Mouse (Mus musculus): Measurements from ENCODE around the gene Rnf216. TPM values are rescaled to one million over a fixed set of nuclear protein-coding genes. Genes with fewer than 3 reads are reported as not detected.
A peak's percentile ranks its signal among the peaks of the same experiment; 100 is the strongest.

The Rnf216 gene
- polyA plus RNA-seq, 1 experiment from 2014 or later: 37.6 TPM

DNA sequence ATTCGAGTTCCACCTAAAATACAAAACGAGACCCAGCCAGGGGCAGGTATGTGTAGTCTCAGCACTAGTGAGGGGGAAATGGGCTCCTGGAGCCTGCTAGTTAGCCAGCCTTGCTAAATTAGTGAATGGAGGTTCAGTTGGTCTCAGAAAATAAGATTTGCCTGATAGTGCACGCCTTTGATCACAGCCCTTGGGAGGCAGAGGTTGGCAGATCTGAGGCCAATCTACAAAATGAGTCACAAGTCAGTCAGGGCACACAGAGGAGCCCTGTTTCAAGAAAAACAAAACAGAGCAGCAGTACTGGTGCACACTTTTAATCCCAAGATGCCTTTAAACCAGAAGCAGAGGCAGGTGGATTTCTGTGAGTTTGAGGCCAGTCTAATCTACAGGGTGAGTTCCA lies 123.6 kb downstream of the Rnf216 start:
- no peak overlapping the region for H3K4me3 ChIP-seq
- no peaks in the 10 kb centered on the region for H3K27me3 ChIP-seq
- no peak for ATAC-seq (ENCODE audit: borderline replicate concordance, extremely low read depth, low FRiP score, low TSS enrichment)
- WGBS: 83% methylated on average over 3 of the region's 3 CpGs
- no peaks in the 10 kb centered on the region for H3K4me1 ChIP-seq
- no peak overlapping the region for H3K4me2 ChIP-seq
- peaks cover 29% of the 10 kb centered on the region for H3K36me3 ChIP-seq
- no peaks in the 10 kb centered on the region for H3K9me3 ChIP-seq
- no peak overlapping the region for H3K9ac ChIP-seq
- no peak overlapping the region for H3K27ac ChIP-seq

DNA sequence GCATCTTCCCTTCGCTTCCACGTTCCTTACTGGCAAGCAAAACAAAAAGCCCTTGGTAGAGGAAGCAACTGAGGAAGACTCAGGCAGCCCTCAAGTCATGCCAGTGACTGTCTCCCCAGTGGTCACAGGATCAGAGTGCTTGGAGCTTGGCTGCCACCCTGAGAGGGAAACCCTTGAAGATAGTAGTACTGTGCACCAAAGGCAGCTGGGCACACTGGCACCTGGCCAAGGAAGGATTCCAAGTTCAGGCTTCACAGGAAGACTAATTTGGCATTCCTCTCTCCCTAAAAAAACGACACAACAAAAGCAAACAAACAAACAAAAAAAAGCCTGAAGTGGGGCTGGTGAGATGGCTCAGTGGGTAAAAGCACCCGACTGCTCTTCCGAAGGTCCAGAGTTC lies 124.3 kb downstream of the Rnf216 start:
- H3K36me3 ChIP-seq: peaks cover 24% of the 10 kb centered on the region
- H3K9me3 ChIP-seq: no peaks in the 10 kb centered on the region
- no peak for ATAC-seq (ENCODE audit: borderline replicate concordance, extremely low read depth, low FRiP score, low TSS enrichment)
- H3K4me3 ChIP-seq: no peak overlapping the region
- H3K4me1 ChIP-seq: no peaks in the 10 kb centered on the region
- H3K4me2 ChIP-seq: no peak overlapping the region
- 78% methylated on average over 5 of the region's 5 CpGs for WGBS
- H3K27ac ChIP-seq: no peak overlapping the region
- H3K9ac ChIP-seq: no peak overlapping the region
- H3K27me3 ChIP-seq: no peaks in the 10 kb centered on the region

DNA sequence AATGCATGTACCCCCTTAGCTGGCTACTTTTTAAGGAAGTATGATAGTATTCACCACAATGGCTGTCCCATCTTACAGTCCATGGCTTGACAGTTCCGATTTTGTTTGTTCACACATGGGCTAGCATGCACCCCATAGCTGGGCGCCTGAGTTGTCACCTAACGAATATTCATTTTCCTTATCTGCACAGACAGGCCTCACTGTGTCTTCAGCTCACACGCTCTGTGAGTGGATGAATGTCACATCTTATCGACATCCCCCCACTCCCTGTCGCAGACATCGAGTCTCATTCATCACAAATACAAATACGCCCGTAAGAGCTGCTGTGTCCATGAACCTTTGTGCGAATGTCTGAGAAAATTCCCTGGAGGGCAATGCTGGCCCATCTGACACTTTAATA lies 128.5 kb downstream of the Rnf216 start:
- Histone ChIP-seq H3K9ac (no peak overlapping the region), H3K27ac (no peak overlapping the region), H3K9me3 (no peaks in the 10 kb centered on the region), H3K27me3 (no peaks in the 10 kb centered on the region), H3K4me1 (no peaks in the 10 kb centered on the region), H3K36me3 (no peaks in the 10 kb centered on the region), H3K4me2 (no peak overlapping the region), H3K4me3 (no peak overlapping the region)
- ATAC-seq (ENCODE audit: borderline replicate concordance, extremely low read depth, low FRiP score, low TSS enrichment): no peak
- WGBS: 77% methylated on average over 10 of the region's 10 CpGs

DNA sequence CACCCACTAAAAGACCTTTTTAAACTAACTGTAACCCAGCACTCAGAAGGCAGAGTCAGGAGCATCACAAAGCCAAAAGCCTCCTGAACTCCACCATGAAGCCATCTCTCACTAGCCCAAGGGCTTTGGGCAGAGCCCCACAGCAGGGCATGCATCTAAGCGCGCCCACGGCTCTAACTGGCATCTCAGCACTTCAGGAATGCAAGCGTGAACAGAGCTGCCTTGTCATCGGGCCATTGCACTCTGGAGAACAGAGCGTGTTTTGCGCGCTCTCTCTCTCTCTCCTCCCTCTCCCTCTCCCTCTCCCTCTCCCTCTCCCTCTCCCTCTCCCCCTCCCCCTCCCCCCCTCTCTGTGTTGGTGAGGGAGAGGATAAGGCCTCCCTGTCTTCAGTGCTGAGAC lies 129.6 kb downstream of the Rnf216 start:
- Histone ChIP-seq H3K9ac (no peak overlapping the region), H3K4me1 (no peaks in the 10 kb centered on the region), H3K27ac (no peak overlapping the region), H3K4me3 (no peak overlapping the region), H3K27me3 (no peaks in the 10 kb centered on the region), H3K9me3 (no peaks in the 10 kb centered on the region), H3K4me2 (no peak overlapping the region), H3K36me3 (no peaks in the 10 kb centered on the region)
- no peak for ATAC-seq (ENCODE audit: borderline replicate concordance, extremely low read depth, low FRiP score, low TSS enrichment)
- WGBS: 60% methylated on average over 8 of the region's 8 CpGs

- WGBS: 59% methylated on average over 16 of the region's 16 CpGs
- 0 out of 2 replicates have a peak, but pooled peaks cover 5% of the 10 kb centered on the region for H3K4me1 ChIP-seq
- H3K27ac ChIP-seq: peak overlapping the region; percentile 14; the same call in 1 of the 2 replicates
- no peak overlapping the region for H3K9ac ChIP-seq
- H3K9me3 ChIP-seq: no peaks in the 10 kb centered on the region
- no peak for ATAC-seq (ENCODE audit: borderline replicate concordance, extremely low read depth, low FRiP score, low TSS enrichment)
- no peaks in the 10 kb centered on the region for H3K36me3 ChIP-seq
- H3K4me2 ChIP-seq: no peak overlapping the region
- no peaks in the 10 kb centered on the region for H3K27me3 ChIP-seq
- no peak overlapping the region for H3K4me3 ChIP-seq
These were observed 130.6 kb downstream of the Rnf216 start for GRCm38 (mm10) chr5:142982046-142982801.

GRCm38 (mm10) chr5:142976516-142976915 lies 136.3 kb downstream of the Rnf216 start:
- Histone ChIP-seq H3K9me3 (no peaks in the 10 kb centered on the region), H3K9ac (no peak overlapping the region), H3K27me3 (no peaks in the 10 kb centered on the region), H3K4me3 (no peak overlapping the region), H3K4me1 (peaks cover 26% of the 10 kb centered on the region), H3K4me2 (no peak overlapping the region), H3K36me3 (peaks cover 24% of the 10 kb centered on the region), H3K27ac (peak overlapping the region; percentile 78)
- WGBS: 15% methylated on average over 5 of the region's 5 CpGs
- peak; percentile 75 for ATAC-seq (ENCODE audit: borderline replicate concordance, extremely low read depth, low FRiP score, low TSS enrichment)

DNA sequence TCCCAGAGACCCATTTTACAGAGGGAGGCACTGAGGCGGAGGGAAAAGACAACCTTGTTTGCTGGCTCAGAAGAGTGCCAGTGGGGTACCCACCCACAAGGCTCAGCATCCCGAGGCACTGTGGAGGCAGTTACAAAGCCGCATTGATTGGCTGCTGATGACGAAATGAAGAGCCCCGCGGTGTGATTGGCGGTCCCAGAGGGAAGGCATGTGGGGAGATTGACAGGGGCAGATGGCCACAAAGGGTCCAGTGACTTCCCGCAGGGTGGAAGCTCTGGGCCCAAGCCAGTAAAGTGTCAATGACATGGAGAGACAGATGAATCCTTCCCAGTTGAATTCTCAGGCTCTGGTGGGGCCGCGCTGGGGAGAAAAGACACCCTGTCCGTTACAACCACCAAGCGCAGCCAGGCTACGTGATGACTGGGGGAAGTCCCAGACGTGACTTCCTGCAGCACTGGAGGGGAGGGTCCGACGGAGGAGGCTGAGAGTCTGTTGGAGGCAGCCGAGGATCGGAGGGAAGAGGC lies 138.1 kb downstream of the Rnf216 start:
- no peak overlapping the region for H3K4me3 ChIP-seq
- 16% methylated on average over 18 of the region's 18 CpGs for WGBS
- ATAC-seq (ENCODE audit: borderline replicate concordance, extremely low read depth, low FRiP score, low TSS enrichment): peak; percentile 66
- H3K9me3 ChIP-seq: no peaks in the 10 kb centered on the region
- H3K36me3 ChIP-seq: peaks cover 43% of the 10 kb centered on the region
- peak overlapping the region; percentile 54; the same call in 1 of the 2 replicates for H3K27ac ChIP-seq
- H3K4me2 ChIP-seq: peak overlapping the region; percentile 38
- H3K4me1 ChIP-seq: peaks cover 26% of the 10 kb centered on the region
- H3K27me3 ChIP-seq: no peaks in the 10 kb centered on the region
- H3K9ac ChIP-seq: no peak overlapping the region

DNA sequence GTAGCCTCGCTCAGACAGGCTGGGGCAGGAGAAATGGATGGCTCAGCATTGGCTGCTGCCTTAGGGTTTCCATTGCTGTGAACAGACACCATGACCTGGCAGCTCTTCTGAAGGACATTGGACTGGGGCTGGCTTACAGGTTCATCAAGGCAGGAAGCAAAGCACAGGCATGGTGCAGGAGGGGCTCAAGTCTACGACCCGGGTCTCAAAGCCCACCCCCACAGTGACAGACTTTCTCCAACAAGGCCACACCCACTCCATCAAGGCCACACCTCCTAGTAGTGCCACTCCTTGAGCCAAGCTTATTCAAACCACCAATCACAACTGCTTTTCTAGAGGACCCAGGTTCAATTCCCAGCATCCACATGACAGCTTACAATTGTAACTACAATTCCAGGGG lies 138.8 kb downstream of the Rnf216 start:
- H3K4me2 ChIP-seq: no peak overlapping the region
- H3K9me3 ChIP-seq: no peaks in the 10 kb centered on the region
- peaks cover 26% of the 10 kb centered on the region for H3K4me1 ChIP-seq
- ATAC-seq (ENCODE audit: borderline replicate concordance, extremely low read depth, low FRiP score, low TSS enrichment): no peak
- H3K9ac ChIP-seq: no peak overlapping the region
- H3K27ac ChIP-seq: no peak overlapping the region
- WGBS: 38% methylated on average over 3 of the region's 3 CpGs
- no peaks in the 10 kb centered on the region for H3K27me3 ChIP-seq
- no peak overlapping the region for H3K4me3 ChIP-seq
- H3K36me3 ChIP-seq: peaks cover 50% of the 10 kb centered on the region

DNA sequence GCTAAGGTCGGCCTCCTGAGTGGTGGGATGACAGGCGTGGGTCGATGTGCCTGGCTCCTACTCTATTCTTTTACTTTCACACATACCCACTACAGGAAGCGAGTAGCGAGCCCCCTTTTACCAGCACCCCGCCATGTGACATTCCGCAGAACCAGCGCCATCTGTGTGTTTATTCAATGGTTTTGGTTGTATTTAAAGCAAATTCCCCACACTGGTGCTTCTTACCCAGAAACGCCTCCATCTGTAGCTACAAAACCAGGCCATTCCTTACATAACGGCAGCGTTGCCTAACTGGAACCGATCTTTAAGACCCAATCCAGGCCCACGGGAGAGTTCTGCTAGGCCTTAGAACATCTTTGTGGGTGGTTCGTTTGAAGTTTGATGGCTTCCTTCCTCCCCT lies 144.4 kb downstream of the Rnf216 start:
- H3K9ac ChIP-seq: no peak overlapping the region
- H3K9me3 ChIP-seq: no peaks in the 10 kb centered on the region
- H3K4me3 ChIP-seq: no peak overlapping the region
- H3K27me3 ChIP-seq: no peaks in the 10 kb centered on the region
- WGBS: 83% methylated on average over 14 of the region's 14 CpGs
- peaks cover 21% of the 10 kb centered on the region for H3K4me1 ChIP-seq
- H3K36me3 ChIP-seq: peaks cover 55% of the 10 kb centered on the region
- H3K4me2 ChIP-seq: no peak overlapping the region
- H3K27ac ChIP-seq: no peak overlapping the region
- ATAC-seq (ENCODE audit: borderline replicate concordance, extremely low read depth, low FRiP score, low TSS enrichment): no peak

DNA sequence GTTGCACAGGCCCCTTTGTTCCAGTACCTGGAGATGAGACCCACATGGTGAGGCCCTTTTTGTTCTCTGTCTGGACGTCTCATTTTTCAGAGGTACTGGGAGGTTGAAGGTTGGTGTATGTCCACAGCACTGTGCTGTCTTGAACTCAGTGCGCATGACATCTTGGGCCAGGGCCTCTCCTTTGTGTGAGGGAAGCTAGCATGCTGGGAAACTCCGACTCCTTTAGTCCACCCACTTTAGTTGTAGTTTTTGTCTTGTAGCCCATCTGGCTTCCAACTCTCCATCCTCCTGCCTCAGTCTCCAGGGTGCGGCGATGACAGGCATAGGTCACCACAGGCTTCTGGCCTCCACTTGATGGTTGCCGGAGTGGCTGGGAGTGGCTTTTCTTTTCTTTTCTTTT lies 148.1 kb downstream of the Rnf216 start:
- no peak overlapping the region for H3K9ac ChIP-seq
- ATAC-seq (ENCODE audit: borderline replicate concordance, extremely low read depth, low FRiP score, low TSS enrichment): no peak
- H3K4me2 ChIP-seq: peak overlapping the region; percentile 79
- peaks cover 17% of the 10 kb centered on the region for H3K36me3 ChIP-seq
- H3K27ac ChIP-seq: no peak overlapping the region
- 87% methylated on average over 6 of the region's 6 CpGs for WGBS
- H3K4me1 ChIP-seq: peaks cover 44% of the 10 kb centered on the region
- H3K4me3 ChIP-seq: peak overlapping the region; percentile 76
- H3K9me3 ChIP-seq: no peaks in the 10 kb centered on the region
- no peaks in the 10 kb centered on the region for H3K27me3 ChIP-seq

DNA sequence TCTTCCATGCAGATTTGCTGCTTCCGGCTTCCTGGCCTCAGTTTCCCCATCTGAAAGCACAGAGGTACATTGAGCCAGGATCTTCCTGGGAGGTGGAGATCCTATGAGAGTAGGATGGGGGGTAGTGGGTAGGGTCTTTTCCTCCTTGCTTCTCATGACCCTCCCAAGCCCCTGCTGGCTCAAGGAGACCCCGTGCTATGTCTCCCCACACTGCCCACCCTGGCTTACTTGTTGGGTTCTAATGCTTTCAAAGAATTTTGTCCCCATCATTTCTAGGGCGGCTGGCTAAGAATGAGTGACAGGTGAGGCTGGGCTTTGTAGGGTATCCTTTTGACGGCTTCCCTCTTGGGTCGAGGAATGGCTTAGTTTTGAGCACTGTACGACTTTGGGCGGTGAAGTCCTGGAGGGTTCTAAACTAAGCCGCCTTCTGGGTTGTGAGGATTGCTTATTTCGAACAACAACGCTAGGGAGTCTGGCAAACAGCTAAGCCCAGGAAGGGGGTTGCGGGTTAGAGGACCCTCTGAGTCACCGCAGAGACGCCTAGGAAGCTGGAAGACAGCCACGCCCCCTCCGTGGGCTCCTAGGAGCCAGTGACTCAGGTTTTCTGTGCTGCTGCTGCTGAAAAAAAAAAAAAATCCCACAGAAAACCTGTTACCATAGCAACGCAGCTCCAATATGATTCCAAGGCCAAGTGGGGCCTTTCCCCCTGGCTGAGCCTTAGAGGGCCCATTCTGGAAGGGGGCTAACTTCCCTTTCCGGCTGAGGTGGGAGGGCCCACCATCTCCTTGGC lies 148.9 kb downstream of the Rnf216 start:
- Histone ChIP-seq H3K36me3 (peaks cover 10% of the 10 kb centered on the region; the same call in 1 of the 2 replicates), H3K27me3 (no peaks in the 10 kb centered on the region; the same call in 1 of the 2 replicates), H3K9me3 (no peaks in the 10 kb centered on the region), H3K4me1 (peaks cover 45% of the 10 kb centered on the region), H3K4me2 (peak overlapping the region; percentile 79), H3K4me3 (peak overlapping the region; percentile 76), H3K9ac (peak overlapping the region; percentile 87; the same call in 1 of the 2 replicates), H3K27ac (peak overlapping the region; percentile 95)
- WGBS: 31% methylated on average over 17 of the region's 17 CpGs
- no peak for ATAC-seq (ENCODE audit: borderline replicate concordance, extremely low read depth, low FRiP score, low TSS enrichment)

Measured in lung, embryonic 15.5 days (tissue).